In genomic region chr9:80164611-80165474, GRCm38 (mm10) we compare ENCODE assay signal across 8 mouse cellular contexts. TPM values are rescaled to one million over a fixed set of nuclear protein-coding genes. Genes with fewer than 3 reads are reported as not detected.
DNase-seq lines count a peak whose midpoint lies in the region; ATAC-seq and TF ChIP-seq lines count a peak whose summit lies in the region.

Gene Myo6 (plus strand): TSS chr9:80165031.

- peak; percentile 99 for ATAC-seq in lung, embryonic 16.5 days (ENCODE audit: low read depth)

- H3K27ac ChIP-seq in hindbrain, embryonic 10.5 days = peak within 1 kb of the TSS; percentile 88
- peak within 1 kb of the TSS; percentile 91 for H3K27ac ChIP-seq in lung, embryonic 16.5 days (ENCODE audit: low read length)
- no peak within 1 kb of the TSS for H3K27ac ChIP-seq in thymus, adult 2 months (ENCODE audit: control insufficient read depth, insufficient read depth, low read length)

- H3K4me2 ChIP-seq in lung, embryonic 16.5 days (ENCODE audit: low read depth, low read length) = peak within 1 kb of the TSS; percentile 90

- TF ChIP-seq CTCF in thymus, adult 2 months (IDR thresholded peaks at IDR 0.05; ENCODE audit: borderline replicate concordance, control insufficient read depth, extremely low read depth, insufficient read depth, low read length, poor library complexity) = no peak

- whole genome bisulfite sequencing in hindbrain, embryonic 10.5 days = under 1% methylated on average over 67 of the region's 69 CpGs
- WGBS in lung, embryonic 16.5 days = under 1% methylated on average over 67 of the region's 69 CpGs
- 1% methylated on average over 69 of the region's 69 CpGs for WGBS in thymus, adult 2 months

- H3K36me3 ChIP-seq in hindbrain, embryonic 10.5 days = no peaks in the 10 kb centered on the region
- H3K36me3 ChIP-seq in lung, embryonic 16.5 days (ENCODE audit: control insufficient read depth, insufficient read depth, low read length) = no peaks in the 10 kb centered on the region
- H3K36me3 ChIP-seq in thymus, adult 2 months (ENCODE audit: control insufficient read depth, insufficient read depth, low read length) = no peaks in the 10 kb centered on the region

- peak; percentile 93 for DNase-seq in NIH3T3 (ENCODE audit: low read depth)
- DNase-seq in cerebellum, adult 9-11 months = peak; percentile 94
- peak; percentile 83 to 96 for DNase-seq in frontal cortex, adult 2 months (ENCODE audit: extremely low spot score in 1 of 2, low spot score in 1 of 2)
- DNase-seq in hindbrain, embryonic 10.5 days (ENCODE audit: low spot score) = peak; percentile 97
- DNase-seq in layer of hippocampus, adult 9-11 months = peak; percentile 92
- DNase-seq in ovary, adult 18-20 months (ENCODE audit: low spot score) = peak; percentile 91
- DNase-seq in thymus, adult 2 months = peak; percentile 87

- peaks cover 6% of the 10 kb centered on the region; the same call in 1 of the 2 replicates for H3K4me1 ChIP-seq in hindbrain, embryonic 10.5 days (replicated peaks)
- peaks cover 12% of the 10 kb centered on the region; the same call in 1 of the 2 replicates for H3K4me1 ChIP-seq in lung, embryonic 16.5 days (replicated peaks; ENCODE audit: control insufficient read depth, insufficient read depth, low read length)
- H3K4me1 ChIP-seq in thymus, adult 2 months (replicated peaks; ENCODE audit: control insufficient read depth, insufficient read depth, low read length) = peaks cover 5% of the 10 kb centered on the region

- no peak for TF ChIP-seq POLR2A in thymus, adult 2 months (IDR thresholded peaks at IDR 0.05; ENCODE audit: control insufficient read depth, extremely low read depth, insufficient read depth, low read length, poor library complexity)

- H3K9me3 ChIP-seq in hindbrain, embryonic 10.5 days = no peaks in the 10 kb centered on the region
- no peaks in the 10 kb centered on the region; the same call in 1 of the 2 replicates for H3K9me3 ChIP-seq in lung, embryonic 16.5 days (ENCODE audit: control insufficient read depth, low read length)

- H3K4me3 ChIP-seq in hindbrain, embryonic 10.5 days = peak within 1 kb of the TSS; percentile 79
- peak within 1 kb of the TSS; percentile 93 for H3K4me3 ChIP-seq in lung, embryonic 16.5 days (ENCODE audit: low read length)
- peak within 1 kb of the TSS; percentile 62 for H3K4me3 ChIP-seq in thymus, adult 2 months (ENCODE audit: control insufficient read depth, insufficient read depth, low read length)

- H3K27me3 ChIP-seq in hindbrain, embryonic 10.5 days (ENCODE audit: insufficient read depth, poor library complexity, severe bottlenecking) = peaks cover 19% of the 10 kb centered on the region
- H3K27me3 ChIP-seq in lung, embryonic 16.5 days (ENCODE audit: control insufficient read depth, insufficient read depth, low read depth, low read length) = no peaks in the 10 kb centered on the region
- no peaks in the 10 kb centered on the region for H3K27me3 ChIP-seq in thymus, adult 2 months (ENCODE audit: control insufficient read depth, insufficient read depth, low read length)

- H3K9ac ChIP-seq in lung, embryonic 16.5 days (ENCODE audit: low read length) = peak within 1 kb of the TSS; percentile 93

RNA-seq across cellular contexts. Expression of gene Myo6, which starts in this region (rescaled TPM):
- polyA plus RNA-seq in frontal cortex, adult 2 months (2012; rRNA removed) = 62.6 and 66.0 TPM in 2 replicates
- polyA plus RNA-seq in hindbrain, embryonic 10.5 days (2016; fragmentation: Nextera tagmentation; extraction: Ambion mirVana) = 8.8 and 11.2 TPM in 2 replicates
- 27.9 and 29.0 TPM in 2 replicates for polyA plus RNA-seq in lung, embryonic 16.5 days (2015; fragmentation: Nextera tagmentation; extraction: Ambion mirVana)
- polyA plus RNA-seq in thymus, adult 2 months (2012; rRNA removed) = 4.1 and 6.0 TPM in 2 replicates
